In the genomic region with DNA sequence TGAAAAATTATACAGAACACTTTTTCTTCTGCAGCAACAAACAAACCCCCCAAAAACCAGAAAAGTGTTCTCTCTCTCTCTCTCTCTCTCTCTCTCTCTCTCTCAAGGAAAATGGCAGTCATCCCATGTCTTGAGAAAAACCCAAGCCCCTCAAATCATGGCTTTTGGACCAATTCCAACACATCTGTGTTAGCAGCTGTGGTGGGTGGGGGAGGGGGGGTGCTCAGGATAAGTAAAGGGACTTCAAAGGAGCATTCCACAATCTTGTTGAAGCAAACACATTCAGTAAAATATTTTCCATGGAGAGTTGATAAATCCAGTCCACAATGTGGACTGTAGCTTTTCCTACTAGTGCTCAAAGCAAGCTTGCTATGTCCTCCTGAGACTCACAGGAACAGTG, we compare ENCODE assay signal across 28 mouse cellular contexts. TPM values are rescaled to one million over a fixed set of nuclear protein-coding genes. Genes with fewer than 3 reads are reported as not detected.
DNase-seq lines count a peak whose midpoint lies in the region; ATAC-seq and TF ChIP-seq lines count a peak whose summit lies in the region.
"Had no signal": no experiment of that assay in that cellular context is flagged by ENCODE, and none has a peak within 500 bp of the region (broad histone marks: within the 10 kb centered on the region; RNA-seq: fewer than 3 reads in every experiment).

No protein-coding gene starts in this region.

- H3K9me3 ChIP-seq in forebrain, embryonic 15.5 days: no peaks in the 10 kb centered on the region
- no peaks in the 10 kb centered on the region for H3K9me3 ChIP-seq in forebrain, embryonic 16.5 days (ENCODE audit: control insufficient read depth, low read length)
- no peaks in the 10 kb centered on the region for H3K9me3 ChIP-seq in midbrain, postnatal 0 days (ENCODE audit: low read length)
- no peaks in the 10 kb centered on the region for H3K9me3 ChIP-seq in midbrain, embryonic 15.5 days
- H3K9me3 ChIP-seq in limb, embryonic 13.5 days: no peaks in the 10 kb centered on the region
- H3K9me3 ChIP-seq: kidney, embryonic 15.5 days; liver, embryonic 12.5 days; neural tube, embryonic 12.5 days had no signal

- intact Hi-C loops in left cerebral cortex, postnatal 4 days (cut with DNase I): no loop called here

- peaks cover 14% of the 10 kb centered on the region; the same call in 1 of the 2 replicates for H3K4me1 ChIP-seq in forebrain, embryonic 15.5 days
- H3K4me1 ChIP-seq in forebrain, embryonic 16.5 days (replicated peaks; ENCODE audit: control insufficient read depth, insufficient read depth, low read length): peaks cover 6% of the 10 kb centered on the region; the same call in 1 of the 2 replicates
- no peaks in the 10 kb centered on the region for H3K4me1 ChIP-seq in midbrain, postnatal 0 days (ENCODE audit: insufficient read depth, low read length)
- no peaks in the 10 kb centered on the region for H3K4me1 ChIP-seq in midbrain, embryonic 15.5 days
- peaks cover 15% of the 10 kb centered on the region for H3K4me1 ChIP-seq in limb, embryonic 13.5 days
- H3K4me1 ChIP-seq: kidney, embryonic 15.5 days; liver, embryonic 12.5 days had no signal

- H3K36me3 ChIP-seq in forebrain, embryonic 15.5 days: no peaks in the 10 kb centered on the region
- peaks cover 2% of the 10 kb centered on the region; the same call in 1 of the 2 replicates for H3K36me3 ChIP-seq in forebrain, embryonic 16.5 days (ENCODE audit: control insufficient read depth, insufficient read depth)
- no peaks in the 10 kb centered on the region for H3K36me3 ChIP-seq in midbrain, postnatal 0 days (ENCODE audit: insufficient read depth, low read length)
- no peaks in the 10 kb centered on the region for H3K36me3 ChIP-seq in midbrain, embryonic 15.5 days (replicated peaks)
- no peaks in the 10 kb centered on the region for H3K36me3 ChIP-seq in limb, embryonic 13.5 days
- H3K36me3 ChIP-seq: kidney, embryonic 15.5 days; liver, embryonic 12.5 days; neural tube, embryonic 12.5 days had no signal

- H3K27me3 ChIP-seq in forebrain, embryonic 15.5 days: no peaks in the 10 kb centered on the region
- H3K27me3 ChIP-seq in forebrain, embryonic 16.5 days (replicated peaks; ENCODE audit: control insufficient read depth, insufficient read depth, low read length): no peaks in the 10 kb centered on the region
- H3K27me3 ChIP-seq in midbrain, postnatal 0 days (ENCODE audit: insufficient read depth, low read length): no peaks in the 10 kb centered on the region
- no peaks in the 10 kb centered on the region for H3K27me3 ChIP-seq in midbrain, embryonic 15.5 days (replicated peaks)
- no peaks in the 10 kb centered on the region for H3K27me3 ChIP-seq in limb, embryonic 13.5 days
- H3K27me3 ChIP-seq: kidney, embryonic 15.5 days; liver, embryonic 12.5 days; neural tube, embryonic 12.5 days had no signal

- H3K27ac ChIP-seq in forebrain, embryonic 15.5 days (replicated peaks): peak overlapping the region; percentile 58; the same call in 1 of the 2 replicates
- no peak overlapping the region; the same call in 1 of the 2 replicates for H3K27ac ChIP-seq in forebrain, embryonic 16.5 days (ENCODE audit: low read length)
- H3K27ac ChIP-seq in midbrain, postnatal 0 days (ENCODE audit: low read depth, low read length): no peak overlapping the region
- H3K27ac ChIP-seq in midbrain, embryonic 15.5 days: no peak overlapping the region
- peak overlapping the region; percentile 61; the same call in 1 of the 2 replicates for H3K27ac ChIP-seq in limb, embryonic 13.5 days
- H3K27ac ChIP-seq: kidney, embryonic 15.5 days; liver, embryonic 12.5 days; macrophage; neural tube, embryonic 12.5 days; stomach, postnatal 0 days had no signal

- no peak overlapping the region for H3K4me3 ChIP-seq in forebrain, embryonic 15.5 days
- H3K4me3 ChIP-seq in forebrain, embryonic 16.5 days (replicated peaks; ENCODE audit: low read length): no peak overlapping the region
- no peak overlapping the region for H3K4me3 ChIP-seq in midbrain, postnatal 0 days (ENCODE audit: low read depth, low read length)
- no peak overlapping the region for H3K4me3 ChIP-seq in midbrain, embryonic 15.5 days
- H3K4me3 ChIP-seq in limb, embryonic 13.5 days: no peak overlapping the region
- H3K4me3 ChIP-seq: kidney, embryonic 15.5 days; liver, embryonic 12.5 days; myocyte; neural tube, embryonic 12.5 days had no signal

- DNase-seq in midbrain, postnatal 0 days (ENCODE audit: low spot score): peak; percentile 15
- DNase-seq in thymus, postnatal 14 days: no peak
- no peak for DNase-seq in left cerebral cortex, postnatal 4 days
- DNase-seq: adrenal gland, postnatal 25 days; cerebellum, adult 2 months; cerebellum, postnatal 14 days; gastrocnemius, postnatal 14 days; heart, postnatal 14 days; kidney, adult 18-20 months; kidney, postnatal 25 days; liver, postnatal 0 days; right cerebral cortex, adult 18-20 months; thymus, adult 18-20 months; thymus, postnatal 4 days had no signal

- ATAC-seq in forebrain, embryonic 15.5 days (replicated peaks): no peak
- no peak for ATAC-seq in forebrain, embryonic 16.5 days
- no peak for ATAC-seq in midbrain, postnatal 0 days (ENCODE audit: low FRiP score)
- ATAC-seq in midbrain, embryonic 15.5 days (replicated peaks): no peak
- ATAC-seq in limb, embryonic 13.5 days (ENCODE audit: low FRiP score, low read depth): peak; percentile 83
- ATAC-seq: CD4-positive, CD25-positive, alpha-beta regulatory T cell, adult 4 months; hindbrain, embryonic 16.5 days; liver, embryonic 12.5 days; liver, postnatal 0 days; lung, postnatal 0 days; midbrain, embryonic 16.5 days had no signal

- no peak overlapping the region for H3K4me2 ChIP-seq in forebrain, embryonic 15.5 days (replicated peaks)
- H3K4me2 ChIP-seq in forebrain, embryonic 16.5 days (ENCODE audit: low read length): no peak overlapping the region
- H3K4me2 ChIP-seq in midbrain, postnatal 0 days (ENCODE audit: low read depth, low read length, poor library complexity, severe bottlenecking): no peak overlapping the region
- H3K4me2 ChIP-seq in midbrain, embryonic 15.5 days: no peak overlapping the region
- no peak overlapping the region for H3K4me2 ChIP-seq in limb, embryonic 13.5 days (replicated peaks)
- H3K4me2 ChIP-seq: kidney, embryonic 15.5 days; liver, embryonic 12.5 days; neural tube, embryonic 12.5 days had no signal

- no peak overlapping the region for H3K9ac ChIP-seq in forebrain, embryonic 15.5 days (replicated peaks)
- no peak overlapping the region for H3K9ac ChIP-seq in forebrain, embryonic 16.5 days (replicated peaks; ENCODE audit: low read depth, low read length)
- no peak overlapping the region for H3K9ac ChIP-seq in midbrain, postnatal 0 days (replicated peaks; ENCODE audit: low read length, poor library complexity, severe bottlenecking)
- no peak overlapping the region for H3K9ac ChIP-seq in midbrain, embryonic 15.5 days
- no peak overlapping the region for H3K9ac ChIP-seq in limb, embryonic 13.5 days
- H3K9ac ChIP-seq: kidney, embryonic 15.5 days; liver, embryonic 12.5 days; liver, postnatal 0 days; neural tube, embryonic 12.5 days had no signal

- TF ChIP-seq CTCF in midbrain, postnatal 0 days (IDR thresholded peaks at IDR 0.05): no peak

RNA-seq across cellular contexts. Expression of a gene that starts 18.1 kb away (rescaled TPM):
- polyA plus RNA-seq in forebrain, embryonic 15.5 days (2015; fragmentation: Nextera tagmentation; extraction: Ambion mirVana): 85.3 and 92.9 TPM in 2 replicates
- 86.8 and 92.5 TPM in 2 replicates for polyA plus RNA-seq in forebrain, embryonic 16.5 days (2015; fragmentation: Nextera tagmentation; extraction: Ambion mirVana)
- total RNA-seq in midbrain, postnatal 0 days (2014; rRNA removed): 24.6 and 29.4 TPM in 2 replicates
- 37.4 and 41.5 TPM in 2 replicates for polyA plus RNA-seq in midbrain, postnatal 0 days (2015; fragmentation: Nextera tagmentation; extraction: Ambion mirVana)
- polyA plus RNA-seq in midbrain, embryonic 15.5 days (2015; fragmentation: Nextera tagmentation; extraction: Ambion mirVana): 64.5 and 66.3 TPM in 2 replicates
- 54.2 and 58.2 TPM in 2 replicates for polyA plus RNA-seq in limb, embryonic 13.5 days (2015; fragmentation: Nextera tagmentation; extraction: Ambion mirVana)
- 10 to 100 TPM; 32.3 to 38.8 TPM for total RNA-seq in left cerebral cortex, postnatal 4 days (2021)

RNA-seq across cellular contexts. Expression of a gene that starts 18.2 kb away (rescaled TPM):
- 20.3 and 23.6 TPM in 2 replicates for polyA plus RNA-seq in forebrain, embryonic 15.5 days (2015; fragmentation: Nextera tagmentation; extraction: Ambion mirVana)
- polyA plus RNA-seq in forebrain, embryonic 16.5 days (2015; fragmentation: Nextera tagmentation; extraction: Ambion mirVana): 19.7 and 23.1 TPM in 2 replicates
- total RNA-seq in midbrain, postnatal 0 days (2014; rRNA removed): 6.9 and 8.7 TPM in 2 replicates
- polyA plus RNA-seq in midbrain, postnatal 0 days (2015; fragmentation: Nextera tagmentation; extraction: Ambion mirVana): 10.6 and 11.0 TPM in 2 replicates
- polyA plus RNA-seq in midbrain, embryonic 15.5 days (2015; fragmentation: Nextera tagmentation; extraction: Ambion mirVana): 17.3 and 18.8 TPM in 2 replicates
- polyA plus RNA-seq in limb, embryonic 13.5 days (2015; fragmentation: Nextera tagmentation; extraction: Ambion mirVana): 29.6 and 31.9 TPM in 2 replicates
- 10 to 100 TPM in 1 of 2 experiments, 1 to 10 TPM in 1; 9.1 to 12.4 TPM for total RNA-seq in left cerebral cortex, postnatal 4 days (2021)

RNA-seq across cellular contexts. Expression of a gene that starts 38.6 kb away (rescaled TPM):
- polyA plus RNA-seq in forebrain, embryonic 15.5 days (2015; fragmentation: Nextera tagmentation; extraction: Ambion mirVana): 42.8 and 43.4 TPM in 2 replicates
- polyA plus RNA-seq in forebrain, embryonic 16.5 days (2015; fragmentation: Nextera tagmentation; extraction: Ambion mirVana): 41.1 and 53.4 TPM in 2 replicates
- 36.3 and 39.8 TPM in 2 replicates for total RNA-seq in midbrain, postnatal 0 days (2014; rRNA removed)
- polyA plus RNA-seq in midbrain, postnatal 0 days (2015; fragmentation: Nextera tagmentation; extraction: Ambion mirVana): 46.5 and 47.0 TPM in 2 replicates
- 49.6 and 51.8 TPM in 2 replicates for polyA plus RNA-seq in midbrain, embryonic 15.5 days (2015; fragmentation: Nextera tagmentation; extraction: Ambion mirVana)
- polyA plus RNA-seq in limb, embryonic 13.5 days (2015; fragmentation: Nextera tagmentation; extraction: Ambion mirVana): 44.3 and 44.7 TPM in 2 replicates
- 10 to 100 TPM; 31.9 to 34.9 TPM for total RNA-seq in left cerebral cortex, postnatal 4 days (2021)

RNA-seq across cellular contexts. Expression of a gene that starts 49.4 kb away (rescaled TPM):
- 3.8 and 4.4 TPM in 2 replicates for polyA plus RNA-seq in forebrain, embryonic 15.5 days (2015; fragmentation: Nextera tagmentation; extraction: Ambion mirVana)
- polyA plus RNA-seq in forebrain, embryonic 16.5 days (2015; fragmentation: Nextera tagmentation; extraction: Ambion mirVana): 3.9 and 4.2 TPM in 2 replicates
- 2.6 and 4.3 TPM in 2 replicates for total RNA-seq in midbrain, postnatal 0 days (2014; rRNA removed)
- polyA plus RNA-seq in midbrain, postnatal 0 days (2015; fragmentation: Nextera tagmentation; extraction: Ambion mirVana): 2.7 and 3.4 TPM in 2 replicates
- polyA plus RNA-seq in midbrain, embryonic 15.5 days (2015; fragmentation: Nextera tagmentation; extraction: Ambion mirVana): 4.4 and 5.3 TPM in 2 replicates
- 15.4 and 16.3 TPM in 2 replicates for polyA plus RNA-seq in limb, embryonic 13.5 days (2015; fragmentation: Nextera tagmentation; extraction: Ambion mirVana)
- 1 to 10 TPM; 3.3 to 3.6 TPM for total RNA-seq in left cerebral cortex, postnatal 4 days (2021)

RNA-seq across cellular contexts. Expression of a gene that starts 49.5 kb away (rescaled TPM):
- 49.4 and 54.4 TPM in 2 replicates for polyA plus RNA-seq in forebrain, embryonic 15.5 days (2015; fragmentation: Nextera tagmentation; extraction: Ambion mirVana)
- polyA plus RNA-seq in forebrain, embryonic 16.5 days (2015; fragmentation: Nextera tagmentation; extraction: Ambion mirVana): 52.6 and 56.4 TPM in 2 replicates
- 39.6 and 43.2 TPM in 2 replicates for total RNA-seq in midbrain, postnatal 0 days (2014; rRNA removed)
- 61.0 and 63.0 TPM in 2 replicates for polyA plus RNA-seq in midbrain, postnatal 0 days (2015; fragmentation: Nextera tagmentation; extraction: Ambion mirVana)
- polyA plus RNA-seq in midbrain, embryonic 15.5 days (2015; fragmentation: Nextera tagmentation; extraction: Ambion mirVana): 65.3 and 65.8 TPM in 2 replicates
- polyA plus RNA-seq in limb, embryonic 13.5 days (2015; fragmentation: Nextera tagmentation; extraction: Ambion mirVana): 145 and 148 TPM in 2 replicates
- total RNA-seq in left cerebral cortex, postnatal 4 days (2021): 10 to 100 TPM; 39.0 to 40.4 TPM

Comparison
In these comparisons a context has a peak if more than half of its experiments do, and no peak if none do; other contexts are left out.
1. H3K27ac ChIP-seq: peak in forebrain, embryonic 15.5 days (single experiment) and limb, embryonic 13.5 days (single experiment); none in forebrain, embryonic 16.5 days (single experiment), midbrain, postnatal 0 days (single experiment) and midbrain, embryonic 15.5 days (single experiment).